Mouse (Mus musculus): ENCODE data around the gene Tbc1d9b.
A peak's percentile ranks its signal among the peaks of the same experiment; 100 is the strongest.

Tbc1d9b gene

DNA sequence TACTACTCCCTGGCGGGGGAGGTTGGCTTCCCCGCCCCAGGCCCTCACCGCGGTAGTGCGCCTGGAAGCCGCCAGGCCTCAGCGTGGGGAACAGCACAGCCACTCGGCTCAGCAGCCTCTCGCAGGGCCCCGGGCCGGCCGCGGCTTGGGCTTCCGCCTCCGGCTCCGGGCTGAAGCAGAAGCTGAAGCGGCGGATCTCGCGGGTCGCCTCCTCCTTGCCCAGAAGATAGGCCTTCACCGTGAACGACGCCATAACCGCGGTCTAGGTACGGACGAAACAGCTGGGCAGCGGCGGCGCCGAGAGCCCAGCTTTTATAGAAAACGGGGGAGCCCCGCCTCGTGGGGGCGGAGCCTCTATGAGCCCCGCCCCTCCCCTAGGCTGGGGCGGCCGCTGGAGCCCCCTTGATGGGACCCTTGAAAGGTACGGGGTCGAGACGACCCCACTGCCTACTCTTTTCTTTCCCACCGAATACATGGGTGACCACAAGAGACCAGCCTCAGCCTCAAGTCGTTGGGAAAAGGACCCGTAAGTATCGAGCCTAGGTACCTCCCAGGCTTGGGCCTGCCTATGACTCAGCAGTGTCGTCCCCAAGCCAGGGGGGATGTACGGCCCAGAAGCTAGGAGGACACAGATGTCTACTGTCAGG lies 79.4 kb downstream of the Tbc1d9b start, which contains the start of the genes Sqstm1 and Mgat4b:
Gene Sqstm1, minus strand, starts transcription at position 323 of the 647 bp plus-strand sequence.
Gene Mgat4b, plus strand, starts transcription at position 386 of the 647 bp plus-strand sequence.
- DNase-seq (ENCODE audit: low spot score in 2 of 2), result peak; percentile 88 to 90

DNA sequence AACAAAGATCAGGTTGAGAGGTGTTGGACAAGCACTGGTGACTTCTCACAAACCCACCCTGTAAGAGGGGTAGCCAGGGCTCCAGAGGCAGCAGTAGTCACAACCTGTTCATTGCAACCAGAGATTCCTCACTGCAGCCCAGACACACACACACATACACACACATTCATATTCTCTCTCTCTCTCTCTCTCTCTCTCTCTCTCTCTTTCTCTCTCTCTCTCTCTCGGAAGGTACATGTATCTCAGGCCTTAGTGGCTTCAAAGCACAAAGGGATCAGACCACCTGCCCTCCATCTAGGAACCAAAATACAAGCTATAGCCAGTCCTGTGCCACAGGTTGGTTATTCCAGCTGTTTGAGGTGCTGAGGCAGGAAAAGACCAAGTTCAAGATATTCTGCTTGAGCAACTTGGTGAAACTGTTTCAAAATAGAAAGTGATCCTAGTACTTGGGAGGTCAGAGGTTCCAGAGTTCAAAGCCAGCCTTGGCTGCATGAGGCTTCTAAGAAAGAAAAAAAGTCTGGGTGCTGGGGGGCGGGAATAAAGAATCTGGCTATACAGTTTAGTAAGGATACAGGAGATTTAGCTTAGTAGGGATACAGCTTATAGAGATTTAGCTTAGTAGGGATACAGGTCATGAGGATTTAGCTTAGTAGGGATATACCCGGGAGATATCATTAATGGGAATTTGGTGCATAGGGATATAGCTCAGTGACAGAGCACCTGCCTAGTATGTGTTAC lies 80.3 kb downstream of the Tbc1d9b start:
- no peak for DNase-seq (ENCODE audit: low spot score in 2 of 2)

DNA sequence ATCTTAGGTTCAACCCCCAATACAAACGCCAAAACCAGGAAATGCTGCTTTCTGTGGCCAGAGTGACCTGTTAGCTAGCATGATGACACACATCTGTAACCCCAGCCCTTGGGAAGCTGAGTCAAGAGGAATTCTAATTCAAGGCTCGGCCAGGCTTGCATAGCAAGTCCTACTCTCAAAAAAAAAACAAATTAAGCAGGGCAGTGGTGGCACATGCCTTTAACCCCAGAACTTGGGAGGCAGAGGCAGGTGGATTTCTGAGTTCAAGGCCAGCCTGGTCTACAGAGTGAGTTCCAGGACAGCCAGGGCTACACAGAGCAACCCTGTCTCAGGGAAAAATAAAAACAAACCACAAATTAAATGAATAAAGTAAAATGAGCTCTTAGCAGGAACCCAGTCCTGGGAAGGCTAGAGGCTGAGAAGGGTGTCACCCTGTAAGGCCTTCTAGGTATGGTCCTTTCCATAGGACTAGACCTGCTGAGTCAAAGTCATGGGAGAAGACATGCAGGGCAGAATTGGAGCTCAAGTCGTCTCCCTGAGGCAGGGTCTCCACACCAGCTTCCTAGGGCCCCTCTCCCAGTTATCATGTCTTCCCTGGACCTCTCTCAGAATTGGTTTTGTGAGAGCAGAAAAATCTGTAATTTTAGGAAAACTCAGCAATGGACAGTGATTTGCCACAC lies 81.0 kb downstream of the Tbc1d9b start:
- no peak for DNase-seq (ENCODE audit: low spot score in 2 of 2)

- DNase-seq (ENCODE audit: low spot score in 2 of 2), result peak; percentile 94 to 95
These were observed 81.9 kb downstream of the Tbc1d9b start for GRCm38 (mm10) chr11:50212848-50213758.

GRCm38 (mm10) chr11:50214631-50215030 lies 83.4 kb downstream of the Tbc1d9b start:
- DNase-seq (ENCODE audit: low spot score in 2 of 2), result no peak

DNA sequence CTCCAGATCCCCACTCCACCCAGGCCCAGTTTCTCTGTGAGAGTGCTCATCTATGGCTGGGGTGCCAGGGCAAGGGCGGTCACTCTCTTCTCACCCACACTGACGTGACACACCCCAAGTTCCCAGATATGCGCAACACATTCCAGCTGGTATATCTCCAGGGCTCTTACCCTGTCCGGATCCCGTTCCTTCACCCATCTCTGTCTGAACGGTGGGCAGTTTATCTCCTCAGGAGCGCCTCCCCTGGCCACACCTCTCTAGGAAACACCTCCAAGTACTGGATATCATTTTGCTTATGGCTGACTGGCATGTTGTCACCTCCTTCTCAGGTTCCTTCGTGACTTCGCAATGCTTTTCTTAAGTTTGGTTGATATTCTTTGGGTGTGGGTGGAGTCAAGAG lies 84.4 kb downstream of the Tbc1d9b start:
- no peak for DNase-seq (ENCODE audit: low spot score in 2 of 2)

- no peak for DNase-seq (ENCODE audit: low spot score in 2 of 2)
These were observed 85.6 kb downstream of the Tbc1d9b start for GRCm38 (mm10) chr11:50216724-50217366.

GRCm38 (mm10) chr11:50217811-50218210 lies 86.6 kb downstream of the Tbc1d9b start:
- DNase-seq (ENCODE audit: low spot score in 2 of 2), result no peak

DNA sequence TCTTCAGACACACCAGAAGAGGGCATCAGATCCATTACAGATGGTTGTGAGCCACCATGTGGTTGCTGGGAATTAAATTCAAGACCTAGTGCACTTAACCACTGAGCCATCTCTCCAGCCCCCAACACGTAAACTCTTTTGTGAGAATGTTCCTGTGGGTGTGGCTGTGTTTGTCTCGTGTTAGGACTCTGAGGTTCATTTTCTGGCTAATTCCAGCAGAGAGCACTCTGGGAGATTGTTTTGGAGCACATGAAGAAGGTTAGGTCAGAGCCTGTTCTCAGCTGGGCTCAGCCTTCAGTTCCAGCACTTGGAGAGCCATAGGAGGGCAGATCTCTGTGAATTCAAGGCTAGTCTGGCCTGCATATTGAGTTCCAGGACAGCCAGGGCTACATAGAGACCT lies 88.6 kb downstream of the Tbc1d9b start:
- DNase-seq (ENCODE audit: low spot score in 2 of 2), result no peak

Measured in heart, adult 9 months (tissue).